Mouse (Mus musculus): ENCODE results near the gene Cpb2.

DNA sequence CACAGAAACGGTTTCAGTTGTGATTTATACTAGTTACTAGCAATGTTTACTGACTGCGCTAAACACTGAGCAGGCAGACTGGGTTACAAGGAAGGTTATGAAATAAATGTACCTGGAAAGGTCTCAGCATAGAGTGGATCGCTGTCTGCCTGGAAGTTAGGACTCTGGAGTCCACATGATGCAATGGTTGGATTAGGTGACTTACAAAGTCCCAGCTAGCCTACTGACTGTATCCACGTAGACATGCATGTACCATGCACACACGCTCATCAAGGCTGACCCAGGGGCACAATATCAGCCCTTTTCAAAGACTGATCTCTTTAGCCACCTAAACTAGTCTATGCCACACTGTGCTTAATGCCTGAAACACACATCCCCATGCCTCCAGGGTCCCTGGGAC, 9.0 kb upstream of the Cpb2 start:
- TF ChIP-seq POLR2A (IDR thresholded peaks at IDR 0.05; ENCODE audit: borderline replicate concordance, extremely low read depth, low read depth, low read length) (no peak), CTCF (IDR thresholded peaks at IDR 0.05; ENCODE audit: insufficient read depth, low read length) (no peak)
